In genomic region chr5:134394624-134395023, GRCm38 (mm10) we compare ENCODE assay signal across 9 mouse cellular contexts.
DNase-seq lines count a peak whose midpoint lies in the region; ATAC-seq and TF ChIP-seq lines count a peak whose summit lies in the region.
"Had no signal": no experiment of that assay in that cellular context is flagged by ENCODE, and none has a peak within 500 bp of the region (broad histone marks: within the 10 kb centered on the region; RNA-seq: fewer than 3 reads in every experiment).

No protein-coding gene starts in this region.

- peak; percentile 51; the same call in 1 of the 2 replicates for ATAC-seq in heart, embryonic 13.5 days (ENCODE audit: extremely low read depth, insufficient number of reproducible peaks, low FRiP score, low TSS enrichment)
- peak; percentile 85 for ATAC-seq in kidney, embryonic 16.5 days (ENCODE audit: low FRiP score, low TSS enrichment)

- intact Hi-C loops in gastrocnemius, adult 2 months (cut with DNase I), result no loop called here

- H3K36me3 ChIP-seq in heart, embryonic 13.5 days, result peaks cover 95% of the 10 kb centered on the region
- peaks cover 60% of the 10 kb centered on the region for H3K36me3 ChIP-seq in kidney, embryonic 16.5 days (ENCODE audit: insufficient read depth, low read length)
- no peaks in the 10 kb centered on the region for H3K36me3 ChIP-seq in macrophage (ENCODE audit: inconsistent target)

- 36% methylated on average over 10 of the region's 10 CpGs for WGBS in heart, embryonic 13.5 days
- 17% methylated on average over 10 of the region's 10 CpGs for WGBS in kidney, embryonic 16.5 days
- WGBS in macrophage (ENCODE audit: missing documents), result 9% methylated on average over 10 of the region's 10 CpGs

- H3K9ac ChIP-seq in heart, embryonic 13.5 days, result peak overlapping the region; percentile 28; the same call in 1 of the 2 replicates
- H3K9ac ChIP-seq in kidney, embryonic 16.5 days (replicated peaks; ENCODE audit: low read length), result no peak overlapping the region

- no peaks in the 10 kb centered on the region for H3K79me2 ChIP-seq in macrophage (ENCODE audit: inconsistent target)

- TF ChIP-seq CTCF in gastrocnemius, adult 2 months (IDR thresholded peaks at IDR 0.05), result no peak

- H3K4me2 ChIP-seq in heart, embryonic 13.5 days, result peak overlapping the region; percentile 22
- no peak overlapping the region for H3K4me2 ChIP-seq in kidney, embryonic 16.5 days (replicated peaks; ENCODE audit: low read depth, low read length)

- H3K9me3 ChIP-seq in heart, embryonic 13.5 days, result no peaks in the 10 kb centered on the region
- H3K9me3 ChIP-seq in kidney, embryonic 16.5 days (ENCODE audit: low read length), result no peaks in the 10 kb centered on the region

- no peak overlapping the region for H3K4me3 ChIP-seq in gastrocnemius, adult 2 months
- peak overlapping the region; percentile 11; the same call in 1 of the 2 replicates for H3K4me3 ChIP-seq in brown adipose tissue, adult 24 weeks (ENCODE audit: insufficient read depth, low read depth, low read length)
- H3K4me3 ChIP-seq in heart, embryonic 13.5 days, result no peak overlapping the region
- no peak overlapping the region for H3K4me3 ChIP-seq in kidney, embryonic 16.5 days (ENCODE audit: low read length)
- H3K4me3 ChIP-seq in macrophage (ENCODE audit: inconsistent target), result no peak overlapping the region
- H3K4me3 ChIP-seq: myocyte had no signal

- H3K4me1 ChIP-seq in brown adipose tissue, adult 24 weeks (ENCODE audit: control insufficient read depth, insufficient read depth, insufficient read length, low read length), result peaks cover 2% of the 10 kb centered on the region; the same call in 1 of the 2 replicates
- H3K4me1 ChIP-seq in heart, embryonic 13.5 days, result peaks cover 50% of the 10 kb centered on the region
- H3K4me1 ChIP-seq in kidney, embryonic 16.5 days (ENCODE audit: insufficient read depth, low read length), result peaks cover 8% of the 10 kb centered on the region; the same call in 1 of the 2 replicates

- DNase-seq in gastrocnemius, adult 2 months, result no peak
- DNase-seq in gastrocnemius, adult 18-20 months (ENCODE audit: low spot score), result no peak
- DNase-seq in cerebellum, adult 9-11 months, result no peak
- DNase-seq in frontal cortex, postnatal 36 days (ENCODE audit: low spot score in 2 of 2), result no peak

- H3K27ac ChIP-seq in gastrocnemius, adult 2 months, result peak overlapping the region; percentile 35; the same call in 1 of the 2 replicates
- H3K27ac ChIP-seq in brown adipose tissue, adult 24 weeks (replicated peaks; ENCODE audit: low read depth, low read length), result peak overlapping the region; percentile 15; the same call in 1 of the 2 replicates
- H3K27ac ChIP-seq in heart, embryonic 13.5 days (replicated peaks), result peak overlapping the region; percentile 92
- peak overlapping the region; percentile 87 for H3K27ac ChIP-seq in kidney, embryonic 16.5 days (ENCODE audit: low read length)
- peak overlapping the region; percentile 24 for H3K27ac ChIP-seq in macrophage

- no peaks in the 10 kb centered on the region for H3K27me3 ChIP-seq in heart, embryonic 13.5 days (replicated peaks)
- no peaks in the 10 kb centered on the region for H3K27me3 ChIP-seq in kidney, embryonic 16.5 days (ENCODE audit: insufficient read depth, low read length)

Comparison
In these comparisons a context has a peak if more than half of its experiments do, and no peak if none do; other contexts are left out.
1. H3K27ac ChIP-seq: peak in every context shown above with its lines; median percentile 92 in heart, embryonic 13.5 days; 87 in kidney, embryonic 16.5 days; 35 in gastrocnemius, adult 2 months; 24 in macrophage; 15 in brown adipose tissue, adult 24 weeks.